Mouse (Mus musculus): ENCODE results near the gene Il1b. TPM values are rescaled to one million over a fixed set of nuclear protein-coding genes. Genes with fewer than 3 reads are reported as not detected.

The Il1b gene
- polyA plus RNA-seq, 1 experiment: 0.46 TPM

GRCm38 (mm10) chr2:129380211-129380610 lies 9.3 kb upstream of the Il1b start:
- Histone ChIP-seq H3K4me3 (ENCODE audit: insufficient read depth, low read length) (no peak overlapping the region), H3K27ac (ENCODE audit: insufficient read depth, low read length) (peak overlapping the region; percentile 77), H3K4me1 (ENCODE audit: control insufficient read depth, insufficient read depth, low read length) (no peaks in the 10 kb centered on the region)
- TF ChIP-seq CTCF (IDR thresholded peaks at IDR 0.05; ENCODE audit: extremely low read depth, insufficient read depth, low read length) (no peak), POLR2A (IDR thresholded peaks at IDR 0.05; ENCODE audit: extremely low read depth, insufficient read depth, low read length) (no peak)

- Histone ChIP-seq H3K4me1 (ENCODE audit: control insufficient read depth, insufficient read depth, low read length) (no peaks in the 10 kb centered on the region), H3K27ac (ENCODE audit: insufficient read depth, low read length) (no peak overlapping the region), H3K4me3 (ENCODE audit: insufficient read depth, low read length) (no peak overlapping the region)
- TF ChIP-seq CTCF (IDR thresholded peaks at IDR 0.05; ENCODE audit: extremely low read depth, insufficient read depth, low read length): no peak
- no peak for TF ChIP-seq POLR2A (IDR thresholded peaks at IDR 0.05; ENCODE audit: extremely low read depth, insufficient read depth, low read length)
Observed at GRCm38 (mm10) chr2:129373307-129373706, 2.4 kb upstream of the Il1b start.

GRCm38 (mm10) chr2:129369615-129370014 lies 1.3 kb downstream of the Il1b start:
- peaks cover 1% of the 10 kb centered on the region; the same call in 1 of the 2 replicates for H3K4me1 ChIP-seq (ENCODE audit: control insufficient read depth, insufficient read depth, low read length)
- TF ChIP-seq CTCF (IDR thresholded peaks at IDR 0.05; ENCODE audit: extremely low read depth, insufficient read depth, low read length): no peak
- no peak for TF ChIP-seq POLR2A (IDR thresholded peaks at IDR 0.05; ENCODE audit: extremely low read depth, insufficient read depth, low read length)
- no peak overlapping the region for H3K4me3 ChIP-seq (ENCODE audit: insufficient read depth, low read length)
- H3K27ac ChIP-seq (ENCODE audit: insufficient read depth, low read length): no peak overlapping the region

- H3K27ac ChIP-seq (ENCODE audit: insufficient read depth, low read length): no peak overlapping the region
- no peak for TF ChIP-seq CTCF (IDR thresholded peaks at IDR 0.05; ENCODE audit: extremely low read depth, insufficient read depth, low read length)
- no peak for TF ChIP-seq POLR2A (IDR thresholded peaks at IDR 0.05; ENCODE audit: extremely low read depth, insufficient read depth, low read length)
- H3K4me1 ChIP-seq (ENCODE audit: control insufficient read depth, insufficient read depth, low read length): peaks cover 1% of the 10 kb centered on the region; the same call in 1 of the 2 replicates
- H3K4me3 ChIP-seq (ENCODE audit: insufficient read depth, low read length): no peak overlapping the region
Observed at GRCm38 (mm10) chr2:129368795-129369194, 2.1 kb downstream of the Il1b start.

- H3K27ac ChIP-seq (ENCODE audit: insufficient read depth, low read length): no peak overlapping the region
- TF ChIP-seq CTCF (IDR thresholded peaks at IDR 0.05; ENCODE audit: extremely low read depth, insufficient read depth, low read length) (no peak), POLR2A (IDR thresholded peaks at IDR 0.05; ENCODE audit: extremely low read depth, insufficient read depth, low read length) (no peak)
- H3K4me3 ChIP-seq (ENCODE audit: insufficient read depth, low read length): no peak overlapping the region
- peaks cover 1% of the 10 kb centered on the region; the same call in 1 of the 2 replicates for H3K4me1 ChIP-seq (ENCODE audit: control insufficient read depth, insufficient read depth, low read length)
Observed at GRCm38 (mm10) chr2:129368106-129368505, 2.8 kb downstream of the Il1b start.

- TF ChIP-seq CTCF (IDR thresholded peaks at IDR 0.05; ENCODE audit: extremely low read depth, insufficient read depth, low read length): no peak
- no peak for TF ChIP-seq POLR2A (IDR thresholded peaks at IDR 0.05; ENCODE audit: extremely low read depth, insufficient read depth, low read length)
- Histone ChIP-seq H3K27ac (ENCODE audit: insufficient read depth, low read length) (no peak overlapping the region), H3K4me3 (ENCODE audit: insufficient read depth, low read length) (no peak overlapping the region), H3K4me1 (ENCODE audit: control insufficient read depth, insufficient read depth, low read length) (peaks cover 1% of the 10 kb centered on the region; the same call in 1 of the 2 replicates)
Observed at GRCm38 (mm10) chr2:129367246-129367645, 3.7 kb downstream of the Il1b start.

GRCm38 (mm10) chr2:129360975-129361560 lies 9.9 kb downstream of the Il1b start:
- TF ChIP-seq POLR2A (IDR thresholded peaks at IDR 0.05; ENCODE audit: extremely low read depth, insufficient read depth, low read length) (no peak), CTCF (IDR thresholded peaks at IDR 0.05; ENCODE audit: extremely low read depth, insufficient read depth, low read length) (no peak)
- Histone ChIP-seq H3K27ac (ENCODE audit: insufficient read depth, low read length) (peak overlapping the region; percentile 48), H3K4me1 (ENCODE audit: control insufficient read depth, insufficient read depth, low read length) (peaks cover 6% of the 10 kb centered on the region), H3K4me3 (ENCODE audit: insufficient read depth, low read length) (no peak overlapping the region)

- peaks cover 6% of the 10 kb centered on the region for H3K4me1 ChIP-seq (ENCODE audit: control insufficient read depth, insufficient read depth, low read length)
- peak overlapping the region; percentile 69 for H3K27ac ChIP-seq (ENCODE audit: insufficient read depth, low read length)
Observed at GRCm38 (mm10) chr2:129360197-129360596, 10.7 kb downstream of the Il1b start.

GRCm38 (mm10) chr2:129338138-129338621 lies 32.8 kb downstream of the Il1b start:
- TF ChIP-seq POLR2A (IDR thresholded peaks at IDR 0.05; ENCODE audit: extremely low read depth, insufficient read depth, low read length) (no peak), CTCF (IDR thresholded peaks at IDR 0.05; ENCODE audit: extremely low read depth, insufficient read depth, low read length) (no peak)
- Histone ChIP-seq H3K4me1 (ENCODE audit: control insufficient read depth, insufficient read depth, low read length) (no peaks in the 10 kb centered on the region), H3K4me3 (ENCODE audit: insufficient read depth, low read length) (no peak overlapping the region), H3K27ac (ENCODE audit: insufficient read depth, low read length) (no peak overlapping the region)

More at GRCm38 (mm10) chr2:129360197-129360596, 10.7 kb downstream of the Il1b start:
- no peak overlapping the region for H3K4me3 ChIP-seq (ENCODE audit: insufficient read depth, low read length)
- no peak for TF ChIP-seq POLR2A (IDR thresholded peaks at IDR 0.05; ENCODE audit: extremely low read depth, insufficient read depth, low read length)
- no peak for TF ChIP-seq CTCF (IDR thresholded peaks at IDR 0.05; ENCODE audit: extremely low read depth, insufficient read depth, low read length)

- Histone ChIP-seq H3K4me3 (ENCODE audit: insufficient read depth, low read length) (no peak overlapping the region), H3K4me1 (ENCODE audit: control insufficient read depth, insufficient read depth, low read length) (no peaks in the 10 kb centered on the region), H3K27ac (ENCODE audit: insufficient read depth, low read length) (no peak overlapping the region)
- no peak for TF ChIP-seq CTCF (IDR thresholded peaks at IDR 0.05; ENCODE audit: extremely low read depth, insufficient read depth, low read length)
- TF ChIP-seq POLR2A (IDR thresholded peaks at IDR 0.05; ENCODE audit: extremely low read depth, insufficient read depth, low read length): no peak
Observed at GRCm38 (mm10) chr2:129333471-129333870, 37.5 kb downstream of the Il1b start.
